Mouse (Mus musculus): Measurements from ENCODE around the gene Snai1. TPM values are rescaled to one million over a fixed set of nuclear protein-coding genes. Genes with fewer than 3 reads are reported as not detected.

Snai1 gene
- 1.8 and 2.5 TPM in 2 replicates for polyA plus RNA-seq (2015; fragmentation: Nextera tagmentation; extraction: Ambion mirVana)

DNA sequence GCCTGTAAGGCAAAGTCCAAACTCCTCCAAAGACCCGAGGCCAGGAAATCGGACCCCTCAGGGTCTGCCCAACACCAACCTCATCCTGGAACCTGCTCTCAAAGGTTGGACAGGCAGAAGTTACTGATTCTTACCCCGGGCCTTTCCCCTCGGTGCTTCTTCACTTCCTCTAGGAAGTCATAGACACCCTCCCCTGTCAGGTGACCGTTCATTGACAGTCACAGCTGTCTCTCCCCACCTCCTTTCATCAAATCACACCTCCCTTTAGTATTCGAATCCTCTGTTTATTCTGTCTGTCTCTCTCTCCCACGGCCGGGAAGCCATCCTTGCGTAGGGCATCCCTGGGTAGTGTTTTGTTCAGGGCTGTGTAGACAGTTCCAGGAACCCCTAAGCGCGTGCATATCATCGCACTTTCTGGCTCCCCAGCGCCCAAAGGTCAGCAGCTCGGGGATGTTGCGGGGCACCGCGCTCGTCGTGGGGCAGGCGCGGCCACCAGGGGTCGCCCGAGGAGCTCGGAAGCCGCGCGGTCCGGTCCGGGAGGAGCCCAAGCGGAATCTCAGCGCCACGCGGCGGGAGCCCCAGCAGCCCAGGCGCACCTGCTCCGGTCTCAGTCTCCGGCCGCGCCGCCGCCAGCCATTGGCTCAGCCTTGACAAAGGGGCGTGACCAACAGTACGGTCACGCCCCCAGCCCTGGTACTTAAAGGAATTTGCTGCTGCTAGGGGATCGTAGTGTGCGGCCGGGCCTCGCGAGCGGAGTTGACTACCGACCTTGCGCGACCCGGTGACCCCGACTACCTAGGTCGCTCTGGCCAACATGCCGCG is at the start of gene Snai1:
TSS of gene Snai1 (plus strand) at position 720 of the 822 bp plus-strand sequence.
- peak; percentile 79 for DNase-seq
- under 1% methylated on average over 58 of the region's 58 CpGs for WGBS (ENCODE audit: insufficient replicate concordance)
- peak within 1 kb of the TSS; percentile 54 for H3K4me3 ChIP-seq (replicated peaks)
- H3K36me3 ChIP-seq = no peaks in the 10 kb centered on the region; the same call in 1 of the 2 replicates
- peak; percentile 92 for ATAC-seq (ENCODE audit: low read depth)
- no peaks in the 10 kb centered on the region for H3K9me3 ChIP-seq (replicated peaks)
- H3K27ac ChIP-seq = no peak within 1 kb of the TSS
- H3K9ac ChIP-seq = peak within 1 kb of the TSS; percentile 62
- H3K4me1 ChIP-seq (replicated peaks) = peaks cover 51% of the 10 kb centered on the region
- peak within 1 kb of the TSS; percentile 69 for H3K4me2 ChIP-seq
- peaks cover 74% of the 10 kb centered on the region for H3K27me3 ChIP-seq

DNA sequence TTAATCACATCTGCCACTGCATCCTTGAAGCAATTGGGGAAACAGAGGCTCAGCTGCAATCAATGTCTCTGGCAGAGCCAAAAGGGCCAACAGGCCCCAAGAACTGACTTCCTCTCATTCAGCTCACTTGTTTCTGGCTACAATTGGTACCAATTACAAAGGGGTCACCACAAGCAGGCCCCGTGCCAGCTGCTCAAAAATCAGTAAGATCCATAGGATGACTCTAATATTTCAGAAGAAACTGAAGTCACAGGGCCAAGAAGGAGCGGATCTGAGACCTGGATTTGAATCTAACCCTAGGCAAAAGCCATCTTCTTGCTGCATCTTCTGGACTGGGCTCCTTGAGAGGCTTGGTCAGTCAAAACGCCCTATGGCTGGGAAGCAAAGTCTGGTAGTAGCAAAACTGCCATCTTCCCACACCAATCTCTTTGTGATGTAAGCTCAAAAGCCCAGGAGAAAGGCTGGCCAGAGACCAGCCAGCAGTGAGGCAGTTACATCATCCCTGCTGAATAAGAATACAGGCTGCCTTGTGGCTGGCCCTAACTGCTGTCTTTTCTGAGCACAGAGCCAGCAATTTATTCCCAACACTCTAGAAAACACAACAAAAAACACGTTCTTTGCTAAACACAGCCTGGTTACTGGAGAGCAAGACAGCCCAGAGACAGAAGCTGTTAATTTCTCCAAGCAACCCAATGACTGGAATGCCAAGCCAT is 47.0 kb upstream of the Snai1 start:
- no peak for ATAC-seq (ENCODE audit: low read depth)
- WGBS (ENCODE audit: insufficient replicate concordance) = 76% methylated on average over 4 of the region's 4 CpGs
- H3K27ac ChIP-seq = peak overlapping the region; percentile 95

DNA sequence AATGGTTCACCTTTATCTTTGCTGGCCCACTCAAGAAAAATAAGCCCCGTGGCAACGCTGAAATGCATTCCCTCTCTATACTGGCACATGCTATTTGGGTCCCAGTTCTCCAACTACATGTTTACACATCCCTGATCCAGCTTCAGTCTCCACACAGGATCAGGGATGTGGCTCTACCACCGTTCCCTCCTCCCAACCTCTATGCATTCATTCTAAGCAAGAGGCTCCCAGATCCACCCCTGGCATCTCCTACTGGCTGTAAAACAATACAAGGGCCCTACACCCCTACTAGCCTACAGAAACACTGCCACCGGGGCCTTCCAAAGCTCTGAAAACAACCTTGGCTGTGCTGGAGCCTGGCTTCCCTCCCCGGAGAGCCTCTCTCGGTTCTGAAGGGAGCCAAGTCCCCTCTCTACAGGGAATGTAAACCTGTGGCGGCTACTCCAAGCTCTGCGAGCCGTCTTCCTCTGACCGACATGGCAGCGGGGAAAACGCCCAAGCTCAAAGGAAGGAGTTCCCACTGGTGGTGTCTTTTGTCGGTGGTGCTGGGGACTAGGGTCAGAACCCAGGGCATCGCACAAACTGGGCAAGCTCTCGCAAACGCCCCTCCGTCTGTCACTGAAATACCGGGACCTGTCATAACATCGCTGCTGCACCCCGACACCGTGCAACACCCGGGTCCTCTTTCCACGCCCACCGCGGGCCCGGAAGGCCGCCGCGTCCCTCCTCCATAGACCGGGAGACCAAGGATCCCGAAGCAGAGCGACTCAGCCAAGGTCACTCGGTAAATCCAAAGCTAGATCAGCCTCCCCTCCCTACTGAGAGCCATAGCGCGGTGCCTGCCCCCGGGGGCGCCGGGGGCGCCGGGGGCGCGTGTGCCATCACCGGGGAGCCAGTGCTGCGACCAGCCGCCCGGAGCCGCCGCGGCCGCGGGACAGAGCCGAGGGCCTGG is 46.0 kb upstream of the Snai1 start, which contains the start of gene Rnf114:
TSS of gene Rnf114 (plus strand) at position 889 of the 952 bp plus-strand sequence.
- Histone ChIP-seq H3K36me3 (peaks cover 19% of the 10 kb centered on the region; the same call in 1 of the 2 replicates), H3K9me3 (replicated peaks) (no peaks in the 10 kb centered on the region), H3K4me2 (peak within 1 kb of the TSS; percentile 95), H3K27ac (peak within 1 kb of the TSS; percentile 95), H3K4me3 (replicated peaks) (peak within 1 kb of the TSS; percentile 100), H3K27me3 (no peaks in the 10 kb centered on the region), H3K4me1 (replicated peaks) (peaks cover 41% of the 10 kb centered on the region), H3K9ac (peak within 1 kb of the TSS; percentile 98)
- 3% methylated on average over 51 of the region's 52 CpGs for WGBS (ENCODE audit: insufficient replicate concordance)
- ATAC-seq (ENCODE audit: low read depth) (peak; percentile 69), DNase-seq (peak; percentile 58)

More for the DNA sequence above, 47.0 kb upstream of the Snai1 start:
- no peak for DNase-seq
- Histone ChIP-seq H3K27me3 (no peaks in the 10 kb centered on the region), H3K4me2 (peak overlapping the region; percentile 95), H3K9ac (peak overlapping the region; percentile 98), H3K4me1 (replicated peaks) (peaks cover 52% of the 10 kb centered on the region), H3K36me3 (peaks cover 21% of the 10 kb centered on the region; the same call in 1 of the 2 replicates), H3K4me3 (replicated peaks) (peak overlapping the region; percentile 100), H3K9me3 (replicated peaks) (no peaks in the 10 kb centered on the region)

DNA sequence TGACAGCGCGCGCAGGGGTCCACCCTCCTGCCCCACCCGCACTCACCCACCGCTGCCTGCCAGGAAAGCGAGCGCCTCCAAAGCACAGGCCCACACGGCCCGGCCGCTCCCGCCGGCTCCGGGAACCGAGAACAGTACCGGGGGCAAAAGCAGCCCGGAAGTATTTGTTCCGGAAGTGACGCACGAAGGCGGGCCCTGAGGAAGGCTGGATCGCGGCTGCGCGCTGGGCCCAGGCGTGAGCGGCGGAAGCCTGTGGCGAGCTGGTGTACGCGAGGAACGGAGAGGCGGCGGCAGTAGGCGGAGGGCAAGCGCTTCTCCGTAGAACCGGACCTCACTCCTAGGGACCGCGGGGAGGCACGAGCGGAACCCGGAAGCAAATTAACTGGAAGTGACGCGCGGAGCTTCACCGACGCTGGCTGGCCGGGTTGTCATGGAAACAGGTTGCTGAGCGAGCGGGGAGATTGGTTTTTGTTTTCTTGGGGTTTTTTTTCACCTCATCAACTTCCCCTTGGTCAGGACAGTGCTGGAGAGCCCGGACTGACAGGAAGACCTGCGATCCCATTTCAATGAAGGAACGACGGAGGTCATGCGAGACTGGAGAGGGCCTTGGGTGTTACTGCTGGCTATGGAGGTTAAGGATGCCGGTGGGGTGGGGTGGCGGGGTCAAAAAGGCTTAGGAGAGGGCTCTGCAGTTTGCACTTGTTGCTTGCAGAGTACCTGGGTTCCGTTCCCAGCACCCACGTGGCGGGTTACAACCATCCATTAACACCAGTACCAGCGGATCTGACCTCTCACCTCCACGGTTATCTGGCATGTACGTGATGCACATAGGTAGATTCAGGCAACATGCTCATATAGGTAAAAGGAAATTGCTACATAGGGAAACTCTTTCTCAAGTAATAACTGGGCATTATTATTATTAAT is 45.0 kb upstream of the Snai1 start, which contains the start of gene Spata2:
TSS of gene Spata2 (minus strand) at position 175 of the 924 bp plus-strand sequence.
- under 1% methylated on average over 63 of the region's 63 CpGs for WGBS (ENCODE audit: insufficient replicate concordance)
- H3K27me3 ChIP-seq = no peaks in the 10 kb centered on the region
- peak; percentile 93 for ATAC-seq (ENCODE audit: low read depth)

DNA sequence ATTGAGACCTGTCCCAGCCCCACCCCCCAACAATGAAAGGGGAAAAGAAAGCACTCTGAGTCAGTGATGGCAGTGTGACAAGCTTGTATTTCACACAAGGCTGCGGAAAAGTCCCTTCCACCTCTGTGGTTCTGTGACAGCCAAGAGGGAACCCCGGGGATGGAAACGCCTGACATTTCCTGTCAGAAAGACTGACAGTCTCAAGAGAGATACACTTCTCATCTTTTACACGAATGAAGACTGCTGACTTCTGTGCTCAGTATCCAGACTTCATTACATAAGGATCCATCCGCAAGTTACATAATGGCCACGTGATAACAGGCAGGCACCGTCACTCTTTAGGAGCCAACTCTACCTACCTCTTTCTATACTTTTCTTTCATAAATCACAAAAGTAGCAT is 41.6 kb upstream of the Snai1 start:
- H3K4me2 ChIP-seq = no peak overlapping the region
- no peak for DNase-seq
- no peak for ATAC-seq (ENCODE audit: low read depth)
- no peak overlapping the region for H3K9ac ChIP-seq
- H3K4me1 ChIP-seq (replicated peaks) = peaks cover 22% of the 10 kb centered on the region
- no peak overlapping the region for H3K4me3 ChIP-seq (replicated peaks)
- WGBS (ENCODE audit: insufficient replicate concordance) = 61% methylated on average over 7 of the region's 7 CpGs
- H3K27me3 ChIP-seq = no peaks in the 10 kb centered on the region
- H3K9me3 ChIP-seq (replicated peaks) = no peaks in the 10 kb centered on the region
- no peak overlapping the region for H3K27ac ChIP-seq
- no peaks in the 10 kb centered on the region for H3K36me3 ChIP-seq

More for the DNA sequence above, 45.0 kb upstream of the Snai1 start, which contains the start of gene Spata2:
- Histone ChIP-seq H3K4me3 (replicated peaks) (peak within 1 kb of the TSS; percentile 100), H3K4me2 (peak within 1 kb of the TSS; percentile 95), H3K27ac (peak within 1 kb of the TSS; percentile 95), H3K9ac (peak within 1 kb of the TSS; percentile 98), H3K36me3 (peaks cover 12% of the 10 kb centered on the region; the same call in 1 of the 2 replicates), H3K4me1 (replicated peaks) (peaks cover 39% of the 10 kb centered on the region), H3K9me3 (replicated peaks) (no peaks in the 10 kb centered on the region)
- peak; percentile 90 for DNase-seq

DNA sequence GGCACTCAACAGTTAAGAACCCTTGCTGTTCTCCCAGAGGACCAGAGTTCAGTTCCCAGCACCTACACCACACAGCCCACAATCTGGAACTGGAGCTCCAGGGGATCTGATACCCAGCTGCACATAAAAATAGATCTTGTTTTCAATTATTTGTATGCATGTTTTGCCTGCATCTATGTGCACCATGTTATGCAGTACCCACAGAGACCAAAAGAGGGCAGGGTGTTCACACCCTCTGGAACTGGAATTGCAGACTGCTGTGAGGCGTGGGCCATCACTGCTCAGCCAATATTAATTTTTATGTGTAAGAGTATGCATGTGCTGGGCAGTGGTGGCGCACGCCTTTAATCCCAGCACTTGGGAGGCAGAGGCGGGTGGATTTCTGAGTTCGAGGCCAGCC is 40.7 kb upstream of the Snai1 start:
- no peaks in the 10 kb centered on the region for H3K36me3 ChIP-seq
- no peaks in the 10 kb centered on the region for H3K9me3 ChIP-seq (replicated peaks)
- no peak overlapping the region for H3K4me2 ChIP-seq
- DNase-seq (peak; percentile 46), ATAC-seq (ENCODE audit: low read depth) (no peak)
- H3K4me1 ChIP-seq (replicated peaks) = peaks cover 16% of the 10 kb centered on the region
- no peak overlapping the region for H3K4me3 ChIP-seq (replicated peaks)
- no peaks in the 10 kb centered on the region for H3K27me3 ChIP-seq
- H3K27ac ChIP-seq = no peak overlapping the region
- WGBS (ENCODE audit: insufficient replicate concordance) = 65% methylated on average over 5 of the region's 5 CpGs
- no peak overlapping the region for H3K9ac ChIP-seq

DNA sequence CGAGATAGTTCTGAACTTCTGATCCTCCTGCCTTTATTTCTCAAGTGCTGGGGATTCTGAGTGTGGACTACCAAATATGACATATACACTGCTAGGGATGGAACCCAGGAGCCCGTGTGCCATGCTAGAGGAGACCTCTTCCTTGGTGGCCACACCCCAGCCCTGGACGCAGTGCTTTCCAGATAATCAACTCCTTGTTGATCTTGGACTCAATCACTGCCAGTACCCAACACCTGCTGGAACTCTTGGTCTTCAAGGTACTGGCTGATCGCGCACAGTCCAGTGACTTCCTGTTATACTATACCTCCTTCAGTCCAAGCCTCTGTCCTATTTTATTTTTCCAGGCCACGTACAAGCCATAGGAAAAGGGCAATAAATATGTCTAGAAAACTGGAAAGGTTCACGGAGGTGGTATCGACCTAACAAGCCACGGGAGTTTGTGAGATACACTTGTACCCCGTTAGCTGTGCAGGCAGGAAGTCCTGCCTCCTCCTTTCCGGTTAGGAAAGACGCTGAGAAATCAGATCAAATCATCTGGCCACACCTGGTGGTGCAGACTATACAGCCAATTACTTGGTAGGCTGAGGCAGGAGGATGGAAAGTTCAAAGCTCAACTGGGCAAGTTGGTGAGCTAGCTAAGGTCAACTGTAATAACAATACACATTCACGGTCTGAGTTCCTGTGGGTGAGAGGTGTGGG is 35.3 kb upstream of the Snai1 start:
- Histone ChIP-seq H3K36me3 (peaks cover 8% of the 10 kb centered on the region), H3K4me2 (peak overlapping the region; percentile 95), H3K27ac (peak overlapping the region; percentile 85), H3K4me3 (replicated peaks) (peak overlapping the region; percentile 90), H3K27me3 (no peaks in the 10 kb centered on the region), H3K9ac (peak overlapping the region; percentile 92), H3K4me1 (replicated peaks) (peaks cover 45% of the 10 kb centered on the region), H3K9me3 (replicated peaks) (no peaks in the 10 kb centered on the region)
- peak; percentile 55 for ATAC-seq (ENCODE audit: low read depth)
- peak; percentile 38 for DNase-seq
- WGBS (ENCODE audit: insufficient replicate concordance) = 29% methylated on average over 13 of the region's 13 CpGs

DNA sequence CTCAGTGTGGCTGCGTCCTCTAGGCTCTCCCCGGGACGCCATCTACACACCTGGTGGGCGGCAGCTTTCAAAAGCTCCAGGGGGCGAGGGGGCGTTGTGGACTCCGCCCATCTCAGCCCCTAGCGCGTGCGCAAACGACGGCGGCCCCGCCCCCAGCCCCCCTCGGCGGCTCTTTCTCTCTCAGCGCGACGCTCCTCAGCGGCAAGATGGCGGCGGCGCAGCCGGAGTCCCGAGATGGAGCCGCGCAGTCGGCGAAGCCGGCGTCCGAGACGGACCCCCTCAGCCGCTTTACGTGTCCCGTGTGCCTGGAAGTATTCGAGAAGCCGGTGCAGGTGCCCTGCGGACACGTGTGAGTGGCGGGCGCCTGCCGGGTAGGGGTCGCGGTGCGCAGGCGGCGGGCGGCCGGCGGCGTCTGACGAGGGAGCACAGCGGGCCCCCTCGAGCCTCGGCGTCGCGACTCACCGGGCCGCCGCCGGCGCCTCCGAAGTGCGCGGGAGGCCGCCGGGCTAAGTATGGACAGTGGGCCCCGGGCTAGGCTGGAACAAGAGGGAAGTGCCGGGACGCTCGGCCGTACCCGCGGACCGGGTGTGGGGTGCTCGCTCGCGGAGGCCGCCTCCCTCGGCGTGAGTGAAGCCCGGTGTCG is 34.6 kb upstream of the Snai1 start:
- no peaks in the 10 kb centered on the region for H3K9me3 ChIP-seq (replicated peaks)
- peak overlapping the region; percentile 95 for H3K4me2 ChIP-seq
- peaks cover 15% of the 10 kb centered on the region for H3K36me3 ChIP-seq
- ATAC-seq (ENCODE audit: low read depth) = peak; percentile 72
- peaks cover 46% of the 10 kb centered on the region for H3K4me1 ChIP-seq (replicated peaks)
- DNase-seq = peak; percentile 62
- H3K27me3 ChIP-seq = no peaks in the 10 kb centered on the region
- under 1% methylated on average over 77 of the region's 85 CpGs for WGBS (ENCODE audit: insufficient replicate concordance)
- H3K4me3 ChIP-seq (replicated peaks) = peak overlapping the region; percentile 90
- peak overlapping the region; percentile 92 for H3K9ac ChIP-seq
- peak overlapping the region; percentile 85 for H3K27ac ChIP-seq

DNA sequence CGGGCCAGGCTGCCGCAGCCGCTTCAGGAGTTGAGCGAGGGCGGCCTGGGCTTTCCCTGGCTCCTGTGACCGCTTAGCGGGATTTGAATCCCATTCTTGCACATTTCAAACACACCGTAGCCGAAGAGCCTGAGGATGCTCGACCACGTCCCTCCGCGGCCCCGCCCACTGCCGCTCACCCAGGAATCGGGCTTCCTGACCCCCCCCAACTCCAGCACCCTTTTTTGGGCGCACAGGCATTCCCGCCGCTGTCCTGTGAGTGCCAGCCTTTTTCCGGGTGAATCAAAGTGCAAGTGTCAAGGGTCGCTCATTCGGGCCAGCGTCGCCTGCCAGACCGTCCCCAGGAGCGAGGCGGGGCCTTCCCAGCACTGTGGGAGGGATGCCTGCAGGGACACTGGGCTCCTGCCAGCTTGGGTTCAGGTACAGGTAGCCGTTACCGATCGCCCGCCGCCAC is 34.1 kb upstream of the Snai1 start:
- H3K9ac ChIP-seq = peak overlapping the region; percentile 92
- WGBS (ENCODE audit: insufficient replicate concordance) = 2% methylated on average over 32 of the region's 32 CpGs
- DNase-seq = peak; percentile 25
- H3K4me2 ChIP-seq = peak overlapping the region; percentile 95
- H3K36me3 ChIP-seq = peaks cover 20% of the 10 kb centered on the region
- peak overlapping the region; percentile 90 for H3K4me3 ChIP-seq (replicated peaks)
- no peaks in the 10 kb centered on the region for H3K27me3 ChIP-seq
- peak; percentile 50 for ATAC-seq (ENCODE audit: low read depth)
- no peaks in the 10 kb centered on the region for H3K9me3 ChIP-seq (replicated peaks)
- H3K27ac ChIP-seq = peak overlapping the region; percentile 85
- H3K4me1 ChIP-seq (replicated peaks) = peaks cover 46% of the 10 kb centered on the region

Measured in liver, embryonic 13.5 days (tissue).